Mouse (Mus musculus) MEL (cell line): ENCODE measurements around the gene Wdfy3. TPM values are rescaled to one million over a fixed set of nuclear protein-coding genes. Genes with fewer than 3 reads are reported as not detected.
"Not testable (repeated sequence)": the region's sequence is repeated elsewhere in the genome, so short reads cannot be mapped to it uniquely, and the experiment has no call there.

ENCODE experiments used
- DNase-seq: peaks from one replicate; pipeline ENCODE4 v3.0.0; 2011; ENCODE audit warnings: low read depth, low spot score
- H3K27ac ChIP-seq: 2 replicates; pipeline ENCODE4 v1.5.1; 2012; ENCODE audit warnings: low read depth, mild to moderate bottlenecking, control low read depth, low read length, moderate library complexity; ENCODE audit not compliant: control insufficient read depth
- H3K27me3 ChIP-seq, 2 experiments: fragments of 150-350 bp in 1 of 2; sonication (generic) in 1 of 2; 2 replicates each; pipeline ENCODE4 v1.6.1; 2012; ENCODE audit warnings: low read length in 2 of 2, mild to moderate bottlenecking in 2 of 2, improper control_type of control experiment in 1 of 2, moderate library complexity in 1 of 2; ENCODE audit not compliant: insufficient read depth in 2 of 2, control insufficient read depth in 1 of 2
- H3K36me3 ChIP-seq, 2 experiments: 2 replicates each; pipeline ENCODE4 v1.6.1; 2012 to 2014; ENCODE audit warnings: low read length in 2 of 2, improper control_type of control experiment in 1 of 2, inconsistent platforms in 1 of 2, mild to moderate bottlenecking in 1 of 2; ENCODE audit not compliant: insufficient read depth in 2 of 2, control insufficient read depth in 1 of 2
- H3K4me1 ChIP-seq, 2 experiments: fragments of 150-350 bp in 1 of 2; sonication (generic) in 1 of 2; 2 replicates each; pipeline ENCODE4 v1.6.1; 2012; ENCODE audit warnings: low read length in 2 of 2, improper control_type of control experiment in 1 of 2, mild to moderate bottlenecking in 1 of 2; ENCODE audit not compliant: insufficient read depth in 2 of 2, control insufficient read depth in 1 of 2
- H3K4me3 ChIP-seq, 2 experiments: fragments of 150-350 bp in 1 of 2; sonication (generic) in 1 of 2; 2 replicates each; pipeline ENCODE4 v1.5.1; 2012; ENCODE audit warnings: low read depth in 2 of 2, low read length in 2 of 2, mild to moderate bottlenecking in 2 of 2, moderate library complexity in 2 of 2, control low read depth in 1 of 2, improper control_type of control experiment in 1 of 2; ENCODE audit not compliant: control insufficient read depth in 1 of 2, insufficient read depth in 1 of 2
- H3K79me2 ChIP-seq: 2 replicates; pipeline ENCODE4 v1.6.1; 2012; ENCODE audit warnings: mild to moderate bottlenecking, low read length, moderate library complexity; ENCODE audit not compliant: control insufficient read depth, poor library complexity, insufficient read depth
- H3K9ac ChIP-seq: 2 replicates; pipeline ENCODE4 v1.6.1; 2012; ENCODE audit warnings: low read depth, mild to moderate bottlenecking, control low read depth, low read length, moderate library complexity; ENCODE audit not compliant: control insufficient read depth, poor library complexity, severe bottlenecking
- H3K9me3 ChIP-seq: fragments of 150-350 bp; sonication (generic); replicated peaks from 2 replicates; pipeline ENCODE4 v1.6.1; 2012; ENCODE audit warnings: mild to moderate bottlenecking, low read length, improper control_type of control experiment, moderate library complexity; ENCODE audit not compliant: insufficient read depth
- CHD1 ChIP-seq: IDR thresholded peaks from 2 replicates; pipeline ENCODE4 v1.6.1; 2012; ENCODE audit warnings: low read depth, mild to moderate bottlenecking, inconsistent platforms, low read length, improper control_type of control experiment
- CHD2 ChIP-seq: IDR thresholded peaks from 2 replicates; pipeline ENCODE4 v1.6.1; 2011; ENCODE audit warnings: low read length, improper control_type of control experiment
- ELF1 ChIP-seq: IDR thresholded peaks from 2 replicates; pipeline ENCODE4 v1.6.1; 2014; ENCODE audit warnings: low read depth, mild to moderate bottlenecking, inconsistent platforms, low read length, improper control_type of control experiment, moderate library complexity
- GATA1 ChIP-seq: IDR thresholded peaks from 2 replicates; pipeline ENCODE4 v1.6.1; 2011; ENCODE audit warnings: low read depth, low read length, improper control_type of control experiment
- HCFC1 ChIP-seq: IDR thresholded peaks from 2 replicates; pipeline ENCODE4 v1.6.1; 2012; ENCODE audit warnings: low read depth, mild to moderate bottlenecking, inconsistent platforms, low read length, improper control_type of control experiment, moderate library complexity
- JUND ChIP-seq: IDR thresholded peaks from 2 replicates; pipeline ENCODE4 v1.6.1; 2011; ENCODE audit warnings: low read depth, mild to moderate bottlenecking, improper control_type of control experiment, low read length
- MAX ChIP-seq: IDR thresholded peaks from 2 replicates; pipeline ENCODE4 v1.6.1; 2011; ENCODE audit warnings: low read length, improper control_type of control experiment
- MAZ ChIP-seq: IDR thresholded peaks from 2 replicates; pipeline ENCODE4 v1.6.1; 2012; ENCODE audit warnings: low read depth, mild to moderate bottlenecking, inconsistent platforms, low read length, improper control_type of control experiment
- MEF2A ChIP-seq: IDR thresholded peaks from 2 replicates; pipeline ENCODE4 v1.6.1; 2014; ENCODE audit warnings: low read depth, mild to moderate bottlenecking, inconsistent platforms, low read length, improper control_type of control experiment; ENCODE audit not compliant: poor library complexity, insufficient replicate concordance, severe bottlenecking; ENCODE audit errors: extremely low read depth
- POLR2A ChIP-seq, 2 experiments: IDR thresholded peaks; 2 replicates each; pipeline ENCODE4 v1.6.1; 2011 to 2012; ENCODE audit warnings: low read length in 2 of 2, mild to moderate bottlenecking in 2 of 2, control low read depth in 1 of 2, improper control_type of control experiment in 1 of 2, low read depth in 1 of 2, moderate library complexity in 1 of 2; ENCODE audit not compliant: control insufficient read depth in 1 of 2, insufficient read depth in 1 of 2, poor library complexity in 1 of 2
- POLR2AphosphoS2 ChIP-seq: IDR thresholded peaks from 2 replicates; pipeline ENCODE4 v1.6.1; 2011; ENCODE audit warnings: low read length, improper control_type of control experiment
- POLR2AphosphoS5 ChIP-seq: IDR thresholded peaks from 2 replicates; pipeline ENCODE4 v1.6.1; 2012; ENCODE audit warnings: low read depth, borderline replicate concordance, mild to moderate bottlenecking, inconsistent platforms, low read length, moderate library complexity, mixed read lengths
- RCOR1 ChIP-seq: IDR thresholded peaks from 2 replicates; pipeline ENCODE4 v1.6.1; 2012; ENCODE audit warnings: low read depth, mild to moderate bottlenecking, inconsistent platforms, low read length, improper control_type of control experiment
- TAL1 ChIP-seq: IDR thresholded peaks from 2 replicates; pipeline ENCODE4 v1.6.1; 2012; ENCODE audit warnings: mild to moderate bottlenecking, inconsistent platforms, low read length, moderate library complexity, mixed read lengths
- TBP ChIP-seq: IDR thresholded peaks from 2 replicates; pipeline ENCODE4 v1.8.0; 2011; ENCODE audit warnings: low read depth, low read length, improper control_type of control experiment
- UBTF ChIP-seq: IDR thresholded peaks from 2 replicates; pipeline ENCODE4 v1.6.1; 2012; ENCODE audit warnings: low read depth, mild to moderate bottlenecking, inconsistent platforms, low read length, improper control_type of control experiment, moderate library complexity, borderline replicate concordance; ENCODE audit not compliant: insufficient read depth
- USF1 ChIP-seq: IDR thresholded peaks from 2 replicates; pipeline ENCODE4 v1.6.1; 2014; ENCODE audit warnings: low read depth, mild to moderate bottlenecking, inconsistent platforms, low read length, improper control_type of control experiment, moderate library complexity
- ZNF384 ChIP-seq: IDR thresholded peaks from 2 replicates; pipeline ENCODE4 v1.6.1; 2012; ENCODE audit warnings: low read depth, mild to moderate bottlenecking, inconsistent platforms, low read length, improper control_type of control experiment
- polyA plus RNA-seq, 2 experiments: library from polyadenylated mRNA; stranded (reverse) in 1 of 2; unstranded in 1 of 2; fragments of >175 nt in 1 of 2; fragments of >200 nt in 1 of 2; gene quantifications; 2 replicates each; pipeline versions ENCODE4 v1.2.1 to v1.2.4; 2012; ENCODE audit warnings: low replicate concordance in 2 of 2, low read depth in 1 of 2; ENCODE audit not compliant: insufficient read length in 2 of 2, insufficient read depth in 1 of 2, missing spikeins in 1 of 2
- total RNA-seq: library from RNA; depleted of rRNA; stranded (reverse); fragments of 300-350 nt; gene quantifications from 2 replicates; pipeline ENCODE4 v1.2.3, GENCODE M21; 2012

Wdfy3 gene
- total and polyA plus RNA-seq, 3 experiments, result 10.0 to 21.3 (median 11.9) TPM

- Histone ChIP-seq H3K27ac (no peak overlapping the region), H3K4me1 (no peaks in the 10 kb centered on the region), H3K9ac (no peak overlapping the region), H3K4me3 (no peak overlapping the region), H3K27me3 (no peaks in the 10 kb centered on the region), H3K36me3 (no peaks in the 10 kb centered on the region; a peak in 1 of 4 replicates), H3K9me3 (no peaks in the 10 kb centered on the region), H3K79me2 (no peaks in the 10 kb centered on the region)
- TF ChIP-seq POLR2AphosphoS5 (no peak), ELF1 (no peak), JUND (no peak), MAX (no peak), GATA1 (no peak), MAZ (no peak), USF1 (no peak), ZNF384 (no peak), MEF2A (no peak), UBTF (no peak), POLR2A (IDR thresholded peaks at IDR 0.05; ENCODE audit: control insufficient read depth in 1 of 2, insufficient read depth in 1 of 2, low read depth in 1 of 2, low read length in 2 of 2, poor library complexity in 1 of 2) (no peak), CHD2 (no peak), POLR2AphosphoS2 (no peak), TAL1 (no peak), RCOR1 (no peak), CHD1 (no peak)
- no peak for DNase-seq
Measured at GRCm38 (mm10) chr5:101840476-101840875, 229.2 kb downstream of the Wdfy3 start.

- H3K9me3 ChIP-seq, H3K27ac ChIP-seq, H3K9ac ChIP-seq, H3K27me3 ChIP-seq, H3K79me2 ChIP-seq, H3K4me1 ChIP-seq, H3K36me3 ChIP-seq, H3K4me3 ChIP-seq, DNase-seq: not testable (repeated sequence)
Measured at GRCm38 (mm10) chr5:101837605-101838004, 232.1 kb downstream of the Wdfy3 start.

DNA sequence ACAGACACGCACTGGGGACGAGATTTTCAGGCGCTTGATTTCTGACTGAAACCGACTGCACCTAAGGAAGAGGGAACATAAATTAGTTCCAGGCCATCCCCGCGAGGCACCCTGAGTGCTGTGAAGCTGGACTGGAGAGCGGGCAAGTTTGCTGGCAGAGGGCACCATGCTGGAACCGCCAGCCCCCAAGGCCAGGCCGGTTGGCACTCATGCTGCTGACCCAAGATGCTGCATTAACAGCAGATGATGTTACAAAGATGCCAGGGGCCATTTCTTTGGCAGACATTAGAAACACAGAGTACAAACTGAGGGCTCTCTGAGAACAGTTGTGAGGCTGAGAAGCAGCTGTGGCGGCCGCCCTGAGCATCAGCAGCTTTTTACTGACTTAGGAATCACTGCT is 233.5 kb downstream of the Wdfy3 start:
- TF ChIP-seq HCFC1 (no peak), MEF2A (no peak), JUND (no peak), TBP (no peak)
- DNase-seq, result no peak
- Histone ChIP-seq H3K4me3 (no peak overlapping the region), H3K4me1 (no peaks in the 10 kb centered on the region), H3K9ac (no peak overlapping the region), H3K9me3 (no peaks in the 10 kb centered on the region), H3K27me3 (no peaks in the 10 kb centered on the region), H3K79me2 (no peaks in the 10 kb centered on the region), H3K27ac (no peak overlapping the region), H3K36me3 (peaks cover 0 to 3% of the 10 kb centered on the region in 2 experiments; a peak in 1 of 4 replicates)
